Mouse (Mus musculus): Measurements from ENCODE around the gene Mipol1.
"Not testable (repeated sequence)": the region's sequence is repeated elsewhere in the genome, so short reads cannot be mapped to it uniquely, and the experiment has no call there.

Gene Mipol1

DNA sequence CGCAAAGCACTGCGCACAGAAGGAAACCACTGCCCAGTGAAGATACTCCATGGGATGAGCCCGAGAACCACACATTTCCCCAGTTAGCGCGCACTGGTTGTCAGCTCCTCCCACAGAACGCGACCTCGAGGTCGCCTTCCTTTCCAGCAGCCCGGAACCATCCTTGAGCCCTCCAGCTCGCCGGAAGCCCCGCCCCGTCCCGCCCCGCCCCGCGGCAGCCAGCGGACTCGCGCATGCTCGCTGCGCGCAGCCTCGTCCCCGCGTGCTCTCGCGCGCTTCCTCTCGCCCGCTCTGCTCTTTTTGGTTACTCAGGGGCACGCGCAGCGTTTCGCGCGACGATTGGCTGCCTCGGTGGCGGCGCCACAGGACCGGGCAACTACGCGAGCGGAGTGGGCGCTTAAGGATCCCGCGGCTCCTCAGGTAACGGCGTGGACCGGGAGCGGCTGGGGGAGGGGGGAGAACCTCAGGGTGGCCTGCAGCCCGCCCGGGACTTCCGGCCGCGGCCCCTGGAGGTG is at the start of gene Mipol1, which contains the start of gene Prps1l3:
Gene Mipol1, plus strand, starts transcription at position 236 of the 515 bp plus-strand sequence.
Gene Prps1l3, plus strand, starts transcription at position 221 of the 515 bp plus-strand sequence.
- peak; percentile 88 for DNase-seq (ENCODE audit: low spot score)

DNA sequence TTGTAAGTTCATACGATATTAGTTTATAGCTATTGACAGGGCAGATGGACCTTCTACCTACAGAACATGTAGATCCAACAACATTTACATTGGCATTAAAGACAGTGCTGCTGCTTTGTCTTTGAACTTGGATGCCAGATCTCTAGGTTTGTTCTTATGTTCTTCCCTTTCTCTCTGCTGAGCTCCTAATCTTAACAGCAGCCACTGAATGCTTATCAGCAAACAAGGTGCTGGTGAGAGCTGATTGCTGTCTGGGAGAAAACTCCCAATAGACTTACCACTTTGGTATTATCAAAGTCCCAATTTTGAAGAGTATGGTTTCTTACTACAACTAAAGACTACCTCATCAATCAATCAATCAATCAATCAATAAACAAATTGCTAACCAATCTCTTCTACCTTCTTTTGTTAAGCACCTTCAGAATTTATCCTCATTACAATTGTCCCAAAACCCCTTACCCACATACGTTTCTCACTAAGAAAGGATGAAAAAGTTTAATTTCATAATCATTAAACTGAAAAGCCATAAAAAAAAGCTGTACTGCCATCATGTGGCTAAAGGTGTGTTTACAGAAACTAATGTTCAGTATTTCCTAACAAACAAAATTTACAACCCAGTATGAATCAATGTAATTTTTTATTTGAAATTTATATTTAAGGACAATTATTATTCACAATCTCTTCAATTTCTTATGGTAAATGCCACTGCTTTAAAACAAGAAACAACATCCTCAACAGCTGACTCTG is 45.7 kb upstream of the Mipol1 start:
- no peak for DNase-seq (ENCODE audit: low spot score)

DNA sequence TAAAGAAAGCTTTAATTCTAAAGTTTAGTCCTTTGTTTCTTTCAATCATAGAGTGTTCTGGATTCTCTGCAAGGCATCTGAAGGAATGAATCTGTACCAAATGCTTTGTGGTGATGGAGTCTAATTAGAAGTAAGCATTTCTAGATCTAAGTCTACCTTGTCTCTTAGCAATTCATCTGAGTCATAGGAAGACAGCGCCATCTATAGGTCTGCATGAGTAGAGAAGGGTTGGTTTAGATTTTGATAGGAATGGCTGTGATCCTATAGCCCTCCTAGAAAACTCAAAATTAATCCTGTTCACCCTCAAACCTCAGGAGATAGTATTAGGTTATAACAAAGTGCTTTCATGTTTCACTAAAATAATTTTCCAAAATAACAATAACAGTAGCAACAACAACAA is 44.8 kb upstream of the Mipol1 start:
- no peak for DNase-seq (ENCODE audit: low spot score)

DNA sequence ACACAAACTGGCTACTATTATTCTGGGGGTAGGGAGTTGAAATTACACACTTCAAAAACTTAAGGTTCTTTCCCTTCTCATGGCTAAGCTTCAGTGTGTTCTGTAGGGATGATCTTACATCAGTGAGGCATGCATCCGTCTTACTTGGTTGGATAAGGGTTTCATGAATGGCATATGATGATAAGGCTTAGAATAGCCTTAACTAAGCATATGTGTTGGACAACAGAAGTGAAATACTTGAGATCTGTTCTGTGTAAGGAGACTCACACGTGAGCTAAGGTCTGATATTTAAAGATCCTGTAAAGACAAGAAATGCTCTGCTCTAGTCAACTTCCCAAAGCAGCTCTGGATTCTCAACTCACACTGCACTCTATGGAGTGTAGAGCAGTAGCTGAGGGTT is 44.1 kb upstream of the Mipol1 start:
- no peak for DNase-seq (ENCODE audit: low spot score)

DNA sequence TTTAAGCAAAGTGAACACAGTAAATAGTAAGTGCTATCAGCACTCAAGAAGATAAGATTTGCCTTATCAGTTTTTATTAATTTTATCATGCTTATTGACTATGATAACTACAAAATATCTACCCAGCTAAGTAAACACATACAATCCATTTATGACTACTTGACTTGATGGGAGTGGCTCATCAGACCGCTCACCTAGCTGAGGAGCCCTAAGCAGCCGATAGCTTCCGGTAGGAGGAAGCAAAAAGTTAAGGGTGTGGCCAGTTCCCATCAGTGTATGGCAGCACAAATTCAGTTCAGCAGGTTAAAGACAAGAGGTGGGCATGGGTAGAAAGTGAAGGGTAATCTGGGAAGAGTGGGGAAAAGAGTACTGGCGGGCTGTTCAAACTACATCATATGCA is 43.2 kb upstream of the Mipol1 start:
- no peak for DNase-seq (ENCODE audit: low spot score)

DNA sequence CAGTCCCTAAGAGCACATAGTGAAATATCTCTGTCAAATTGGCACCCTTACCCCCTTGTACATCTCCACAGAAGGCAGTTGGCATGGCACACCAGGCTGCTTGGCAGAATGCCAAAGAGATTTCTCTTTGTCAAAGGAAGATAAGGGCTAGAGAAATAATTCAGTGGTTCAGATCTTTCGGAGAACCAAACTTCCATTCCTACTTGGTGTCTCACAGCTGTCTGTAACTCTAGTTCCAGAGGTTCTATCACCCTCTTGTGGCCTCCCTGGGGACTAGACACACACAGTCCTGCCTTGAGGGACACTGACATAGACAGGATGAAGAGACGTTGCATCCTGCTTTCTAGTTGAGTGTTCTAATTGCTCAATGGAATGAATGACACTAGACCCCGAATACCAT is 35.6 kb upstream of the Mipol1 start:
- no peak for DNase-seq (ENCODE audit: low spot score)

DNA sequence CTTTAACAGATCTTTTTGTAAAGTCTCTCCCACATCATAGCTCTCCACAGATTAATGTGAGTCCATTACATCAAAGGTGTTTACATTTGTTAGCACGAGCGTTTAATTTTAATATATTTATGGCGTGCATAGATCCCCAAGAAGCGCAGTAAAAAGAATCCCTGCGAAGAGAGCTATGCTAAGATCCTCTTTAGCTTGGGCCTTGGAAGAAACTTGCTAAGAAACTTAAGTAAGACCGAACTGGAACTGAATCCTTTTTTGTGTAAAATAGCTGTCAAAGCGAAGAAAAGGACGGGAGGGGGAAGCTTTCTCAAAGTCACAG is 34.0 kb upstream of the Mipol1 start:
- no peak for DNase-seq (ENCODE audit: low spot score)

DNA sequence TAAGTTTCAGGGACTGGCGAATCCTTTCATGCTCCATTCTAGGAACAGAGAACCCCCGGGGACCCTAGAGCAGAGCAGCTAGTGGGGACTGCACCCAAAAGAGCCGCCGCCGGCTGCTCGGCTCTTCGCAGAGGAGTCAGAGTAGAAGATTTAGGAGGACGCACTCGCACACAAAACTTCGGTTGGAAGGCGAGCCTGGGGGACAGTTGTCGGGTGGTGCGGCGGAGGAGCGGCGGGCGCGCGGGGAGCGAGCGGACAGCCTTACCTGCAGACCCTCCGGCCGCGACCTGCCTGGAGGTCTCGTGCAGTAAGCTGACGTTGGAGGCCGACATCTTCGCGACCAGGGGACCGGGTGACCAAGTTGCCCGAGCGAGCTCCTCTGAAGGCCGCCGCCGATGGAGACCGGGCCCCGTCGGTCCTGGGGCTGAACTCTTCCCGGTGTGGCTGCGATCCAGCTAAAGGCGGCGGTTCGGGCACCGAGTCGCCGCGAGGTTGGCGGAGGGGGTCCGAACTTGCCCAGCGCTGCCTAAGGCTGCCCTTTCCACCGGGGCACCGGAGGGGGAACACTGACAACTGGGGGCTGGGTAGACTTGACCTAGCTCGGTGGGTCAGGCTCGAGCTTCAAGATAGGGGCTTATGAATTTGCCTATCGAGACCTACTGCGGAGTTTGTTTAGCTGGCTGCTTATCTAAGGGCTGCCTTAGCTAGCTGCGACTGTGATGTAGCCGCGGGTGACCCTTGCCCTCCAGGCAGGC is 33.4 kb upstream of the Mipol1 start:
- DNase-seq (ENCODE audit: low spot score), result peak; percentile 66

DNA sequence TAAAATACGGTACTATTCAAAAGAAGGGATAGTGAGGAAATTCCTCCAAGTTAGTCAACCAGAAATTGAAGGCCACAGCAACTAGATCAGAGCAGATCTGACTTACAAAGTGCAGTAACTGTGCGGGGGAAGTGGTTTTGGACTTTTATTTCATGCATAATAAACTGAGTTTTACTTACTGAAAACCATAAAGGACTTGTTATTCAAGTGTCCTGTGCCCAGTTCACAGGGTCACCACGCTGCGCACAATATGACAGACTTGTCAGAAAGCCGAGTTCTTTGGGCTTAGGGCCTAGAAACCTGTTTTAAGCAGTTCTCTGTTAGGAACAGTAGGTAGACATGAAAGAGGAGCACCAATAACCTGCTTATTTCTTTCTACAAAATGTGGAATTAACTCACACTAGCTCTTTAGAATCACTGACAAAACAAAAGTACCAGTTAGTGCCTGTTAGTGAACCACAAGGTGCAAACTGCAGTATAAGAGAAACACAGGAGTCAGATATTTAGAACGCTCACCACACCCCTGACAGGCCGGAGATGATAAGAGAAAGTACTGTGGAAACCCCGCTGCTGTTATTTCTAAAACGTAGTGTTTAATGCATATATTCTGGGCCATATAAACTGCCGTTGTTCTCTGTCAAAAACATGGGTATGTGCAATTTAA is 32.7 kb upstream of the Mipol1 start, which contains the start of gene Slc25a21:
Gene Slc25a21, minus strand, starts transcription at position 110 of the 664 bp plus-strand sequence.
- no peak for DNase-seq (ENCODE audit: low spot score)

DNA sequence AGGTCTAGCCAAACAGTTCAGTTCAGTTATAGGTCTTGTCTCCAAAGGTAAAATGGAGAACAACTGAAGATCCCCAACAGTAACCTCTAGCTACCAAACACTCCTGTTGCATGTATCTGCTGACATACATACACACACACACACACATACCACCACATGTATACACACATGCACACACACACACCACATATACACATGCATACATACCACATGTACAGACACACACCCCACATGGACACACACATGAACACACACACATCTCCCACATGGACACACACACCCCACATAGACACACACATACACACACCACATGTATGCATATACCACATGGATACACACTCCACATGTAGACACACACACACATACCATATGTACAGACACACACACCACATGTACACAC is 32.0 kb upstream of the Mipol1 start:
- DNase-seq (ENCODE audit: low spot score), result no peak

DNA sequence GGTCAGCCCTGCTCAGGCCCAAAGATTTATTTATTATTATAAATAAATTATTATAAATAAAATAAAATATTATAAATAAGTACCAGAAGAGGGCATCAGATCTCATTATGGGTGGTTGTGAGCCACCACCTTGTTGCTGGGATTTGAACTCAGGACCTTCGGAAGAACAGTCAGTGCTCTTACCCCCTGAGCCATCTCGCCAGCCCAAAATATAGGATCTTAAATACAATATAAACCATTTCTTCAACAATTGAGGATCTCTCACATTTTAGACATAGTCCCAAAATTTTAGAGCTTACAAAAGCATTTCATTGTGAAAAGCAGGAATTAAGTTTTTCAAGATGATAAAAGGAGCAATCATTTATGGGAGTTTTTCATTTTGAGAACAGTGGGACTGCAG is 30.8 kb upstream of the Mipol1 start:
- no peak for DNase-seq (ENCODE audit: low spot score)

DNA sequence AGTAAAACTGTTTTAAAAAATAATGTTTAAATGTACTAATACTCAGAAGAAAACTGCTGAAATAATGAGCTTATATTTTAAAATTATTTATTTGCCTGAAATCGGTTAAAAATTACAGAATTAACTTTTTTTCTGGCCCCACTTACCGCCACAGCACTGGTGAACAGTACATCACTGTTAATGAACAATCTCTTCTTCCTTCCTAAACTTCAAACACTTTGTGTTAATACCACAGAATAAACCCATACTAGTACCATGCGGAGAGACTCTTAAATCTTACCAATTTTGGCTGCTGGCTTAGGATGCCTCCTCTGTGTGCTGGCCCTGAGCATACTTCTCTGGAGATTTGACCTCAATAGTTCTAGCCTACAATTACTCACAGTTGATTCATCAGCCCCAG is 28.3 kb upstream of the Mipol1 start:
- no peak for DNase-seq (ENCODE audit: low spot score)

DNA sequence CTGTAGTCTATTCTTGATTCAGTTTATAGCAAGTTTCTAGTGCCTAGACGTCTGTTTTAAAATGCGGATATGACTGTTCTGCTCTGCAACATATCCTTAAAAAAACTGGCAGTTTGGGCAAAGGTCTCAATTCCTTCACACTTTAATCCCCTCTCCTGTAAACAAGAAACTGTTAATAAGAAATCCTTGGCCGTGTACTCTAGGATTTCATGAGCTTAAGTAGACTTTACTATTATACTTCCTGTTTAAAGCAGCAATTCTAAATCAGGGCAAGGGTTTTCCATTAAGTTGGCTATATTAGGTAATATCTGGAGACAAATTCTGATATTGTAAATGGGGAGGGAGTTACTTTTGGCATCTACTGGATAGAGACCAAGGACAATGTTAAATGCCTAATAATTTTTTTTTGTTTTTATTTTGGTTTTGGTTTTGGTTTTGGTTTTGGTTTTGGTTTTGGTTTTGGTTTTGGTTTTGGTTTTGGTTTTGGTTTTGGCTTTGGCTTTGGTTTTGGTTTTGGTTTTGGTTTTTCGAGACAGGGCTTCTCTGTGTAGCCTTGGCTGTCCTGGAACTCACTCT is 25.9 kb upstream of the Mipol1 start:
- no peak for DNase-seq (ENCODE audit: low spot score)

DNA sequence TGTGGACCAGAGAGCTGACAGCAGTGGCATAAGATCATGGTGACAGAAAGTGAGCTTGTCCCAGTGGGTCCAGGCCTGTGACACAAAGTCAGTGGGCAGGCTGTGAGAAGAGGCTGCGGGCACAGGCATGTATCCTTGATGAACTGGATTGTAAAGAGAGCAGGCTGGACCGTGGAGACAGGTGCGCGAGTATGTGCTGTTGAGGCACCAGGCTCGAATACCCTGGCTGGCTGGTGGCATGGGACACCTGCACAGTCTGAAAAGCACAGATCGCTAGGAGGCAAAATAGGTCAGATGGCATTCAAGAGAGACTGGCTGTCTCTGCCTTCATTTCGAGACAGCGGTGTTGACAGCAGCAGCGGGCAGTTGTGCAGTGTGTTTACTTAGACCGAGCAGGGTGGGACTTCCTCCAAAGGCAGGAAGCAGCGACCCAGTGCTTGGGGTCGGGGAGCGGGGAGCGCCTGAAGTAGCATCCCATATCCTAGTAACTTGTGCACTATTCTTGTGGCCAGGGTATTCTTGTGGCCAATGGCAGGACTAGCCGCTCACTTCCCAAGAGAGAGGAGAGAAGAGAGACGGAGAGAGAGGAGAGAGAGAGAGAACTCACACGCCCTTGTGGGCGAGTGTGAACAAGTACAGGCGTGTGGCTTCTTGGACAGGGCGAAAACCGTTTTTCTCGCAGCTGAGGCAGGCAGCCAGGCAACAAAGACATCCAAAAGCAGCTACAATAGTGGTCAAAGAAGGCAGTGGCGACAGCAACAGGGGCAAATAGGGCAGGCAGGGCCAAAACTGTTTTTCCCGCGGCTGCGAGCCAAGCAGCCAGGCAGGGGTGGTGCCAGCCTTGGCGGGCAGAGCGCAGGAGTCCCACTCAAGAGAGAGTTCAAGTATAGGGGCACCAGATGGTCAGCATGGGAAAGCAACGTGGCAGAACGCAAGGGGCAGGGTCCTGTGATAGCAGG is 18.6 kb upstream of the Mipol1 start:
- peak; percentile 64 for DNase-seq (ENCODE audit: low spot score)

DNA sequence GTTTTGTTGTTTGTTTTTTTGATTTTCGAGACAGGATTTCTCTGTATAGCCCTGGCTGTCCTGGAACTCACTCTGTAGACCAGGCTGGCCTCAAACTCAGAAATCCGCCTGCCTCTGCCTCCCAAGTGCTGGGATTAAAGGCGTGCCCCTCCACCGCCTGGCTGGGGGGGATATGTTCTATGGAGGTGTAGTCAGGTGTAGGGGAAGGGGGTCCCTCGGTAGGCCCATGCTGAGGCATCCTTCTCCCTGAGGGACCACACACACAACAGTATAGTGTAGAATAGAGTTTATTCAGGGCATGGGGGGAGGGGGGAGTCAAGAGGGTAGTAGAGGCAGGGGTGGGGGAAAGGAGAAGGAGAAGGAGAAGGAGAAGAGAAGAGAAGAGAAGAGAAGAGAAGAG is 17.8 kb upstream of the Mipol1 start:
- not testable (repeated sequence) for DNase-seq (ENCODE audit: low spot score)

DNA sequence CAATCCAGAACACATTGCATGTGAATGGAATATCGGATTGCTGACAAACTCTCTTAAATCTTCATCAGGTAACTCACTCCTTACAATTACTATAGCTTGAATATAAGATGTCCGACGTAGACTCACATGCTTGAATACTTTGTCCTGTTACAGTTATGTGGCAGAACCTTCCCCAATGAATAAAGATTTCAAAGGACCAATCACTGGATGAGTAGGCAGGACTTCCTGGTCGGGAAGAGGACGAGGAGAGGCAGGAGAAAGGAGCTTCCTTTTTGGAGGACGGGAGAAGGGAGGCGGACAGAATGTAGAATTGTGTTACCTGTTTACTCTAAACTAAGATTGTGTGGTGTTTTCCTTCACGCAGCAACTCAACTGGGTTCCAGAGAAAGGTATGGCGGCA is 3.8 kb upstream of the Mipol1 start:
- DNase-seq (ENCODE audit: low spot score), result no peak

DNA sequence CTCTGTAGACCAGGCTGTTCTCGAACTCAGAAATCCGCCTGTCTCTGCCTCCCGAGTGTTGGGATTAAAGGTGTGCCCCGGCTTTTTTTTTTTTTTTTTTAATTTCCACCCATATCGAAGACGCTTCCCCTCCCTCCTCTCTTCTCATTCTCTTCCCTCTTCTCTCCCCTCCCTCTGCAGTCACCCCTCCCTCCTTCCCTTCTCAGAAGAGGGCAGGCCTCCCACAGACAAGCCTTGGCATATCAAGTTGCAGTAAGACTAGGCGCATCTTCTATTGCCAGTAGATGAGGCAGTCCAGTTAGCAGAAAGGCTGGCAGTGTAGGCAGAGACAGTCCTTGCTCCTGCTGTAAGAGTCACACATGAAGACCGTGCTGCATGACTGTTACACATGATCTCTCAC is 2.5 kb upstream of the Mipol1 start:
- no peak for DNase-seq (ENCODE audit: low spot score)

DNA sequence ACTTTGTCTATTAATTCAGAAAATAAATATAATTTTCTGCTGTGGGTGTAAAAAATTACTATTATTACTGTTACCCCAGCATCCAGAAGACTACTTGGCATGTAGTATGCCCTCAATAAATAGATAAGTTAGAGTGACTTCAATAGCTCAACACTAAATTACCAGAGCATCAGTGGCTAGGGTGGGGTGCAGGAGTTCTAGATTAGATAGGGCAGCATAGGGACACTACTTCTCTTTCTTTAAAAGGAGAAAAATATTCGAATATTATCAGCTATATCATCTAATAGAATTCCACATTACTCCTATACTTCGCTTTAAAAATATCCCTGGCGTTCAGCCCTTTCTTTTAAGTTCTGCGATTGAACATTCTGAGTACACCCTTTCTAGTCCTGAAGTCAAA is 524 bp upstream of the Mipol1 start:
- DNase-seq (ENCODE audit: low spot score), result no peak

DNA sequence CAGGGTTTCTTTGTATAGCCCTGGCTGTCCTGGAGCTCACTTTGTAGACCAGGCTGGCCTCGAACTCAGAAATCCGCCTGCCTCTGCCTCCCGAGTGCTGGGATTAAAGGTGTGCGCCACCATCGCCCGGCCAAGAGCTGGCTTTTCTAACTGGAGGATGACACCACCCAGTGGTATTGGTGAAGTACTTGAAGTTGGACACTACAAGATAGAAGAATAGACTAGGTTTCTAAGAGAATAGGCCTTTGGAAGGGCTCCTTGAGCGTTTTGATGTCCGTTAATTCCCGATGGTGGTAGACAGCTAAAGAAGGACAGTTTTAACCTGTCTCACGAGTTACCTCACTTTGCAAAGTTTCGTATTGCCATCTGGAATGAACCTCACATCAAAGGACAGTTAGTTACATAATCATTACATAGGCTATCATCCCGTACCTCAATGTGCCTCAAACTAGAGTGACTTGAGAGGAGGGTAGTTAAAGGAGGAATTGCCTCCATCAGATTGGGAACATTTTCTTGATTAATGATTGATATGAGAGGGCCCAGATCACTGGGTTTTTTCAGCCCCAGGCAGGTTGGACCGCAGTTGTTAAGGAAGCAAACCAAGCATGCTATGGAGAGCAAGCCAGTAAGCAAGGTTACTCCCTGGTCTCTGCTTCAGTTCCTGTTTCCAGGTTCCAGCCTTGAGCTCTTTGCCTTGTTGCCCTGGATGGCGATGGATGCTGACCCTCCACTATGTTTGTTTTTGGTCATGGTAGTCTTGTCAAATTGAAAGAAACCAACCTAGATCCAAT is 1.1 kb downstream of the Mipol1 start:
- peak; percentile 45 for DNase-seq (ENCODE audit: low spot score)

DNA sequence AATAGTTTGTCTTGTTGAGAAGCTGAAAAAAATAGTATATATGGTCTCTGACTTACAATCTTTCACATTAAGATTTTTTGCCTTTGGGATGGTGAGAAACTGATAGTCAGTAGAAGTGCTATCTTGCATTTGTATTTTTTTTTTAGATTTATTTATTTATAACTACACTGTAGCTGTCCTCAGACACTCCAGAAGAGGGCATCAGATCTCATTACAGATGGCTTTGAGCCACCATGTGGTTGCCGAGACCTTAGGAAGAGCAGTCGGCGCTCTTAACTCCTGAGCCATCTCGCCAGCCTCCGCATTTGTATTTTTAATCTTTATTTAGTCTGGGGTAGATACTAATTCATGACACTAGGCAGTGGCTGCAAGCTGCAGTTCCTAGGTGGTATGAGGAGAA is 3.2 kb downstream of the Mipol1 start:
- DNase-seq (ENCODE audit: low spot score), result no peak

Data from testis, postnatal 10 days (tissue).